Mouse (Mus musculus): ENCODE data around the gene Slc9a3r2. TPM values are rescaled to one million over a fixed set of nuclear protein-coding genes. Genes with fewer than 3 reads are reported as not detected.

Gene Slc9a3r2
- total RNA-seq, 2 experiments from 2014 or later = 27.8 to 52.9 TPM

DNA sequence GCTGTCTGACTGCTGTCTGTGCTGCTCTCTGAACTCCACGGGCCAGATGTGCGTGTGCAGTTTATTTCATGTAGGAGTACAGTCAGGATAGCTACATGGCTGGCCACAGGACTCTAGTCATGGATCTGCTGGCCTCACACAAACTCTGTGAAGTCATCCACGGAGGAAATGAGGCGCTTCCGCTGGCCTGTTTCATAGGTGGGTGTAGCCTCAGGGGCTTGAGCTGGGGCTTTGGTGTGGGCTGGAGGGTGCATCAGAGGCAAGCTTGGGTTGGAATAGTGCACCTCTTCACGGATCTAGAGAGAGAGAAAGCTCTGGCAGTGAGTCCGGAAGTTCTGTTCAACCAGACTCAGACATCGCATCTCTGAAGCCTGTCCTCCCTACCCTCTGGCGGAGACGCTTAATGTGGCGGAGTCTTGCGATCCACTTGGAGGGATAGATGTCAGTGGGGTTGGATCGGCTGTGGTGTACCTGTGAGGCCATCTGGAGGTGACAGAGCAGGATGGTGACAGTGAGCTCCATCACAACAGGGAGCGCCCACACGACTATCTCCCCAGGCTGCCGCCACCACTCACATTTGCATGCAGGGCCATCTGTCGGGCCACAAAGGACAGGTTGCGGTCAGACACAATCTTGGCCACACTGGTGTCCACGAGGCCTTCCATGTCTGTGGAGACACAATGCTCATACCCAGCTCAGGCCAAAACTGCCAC lies 53.5 kb downstream of the Slc9a3r2 start:
- no peak overlapping the region for H3K4me3 ChIP-seq
- H3K27ac ChIP-seq = no peak overlapping the region
- intact Hi-C loops (cut with DNase I) = no loop called here
- no peak for TF ChIP-seq CTCF (IDR thresholded peaks at IDR 0.05)
- DNase-seq = no peak

DNA sequence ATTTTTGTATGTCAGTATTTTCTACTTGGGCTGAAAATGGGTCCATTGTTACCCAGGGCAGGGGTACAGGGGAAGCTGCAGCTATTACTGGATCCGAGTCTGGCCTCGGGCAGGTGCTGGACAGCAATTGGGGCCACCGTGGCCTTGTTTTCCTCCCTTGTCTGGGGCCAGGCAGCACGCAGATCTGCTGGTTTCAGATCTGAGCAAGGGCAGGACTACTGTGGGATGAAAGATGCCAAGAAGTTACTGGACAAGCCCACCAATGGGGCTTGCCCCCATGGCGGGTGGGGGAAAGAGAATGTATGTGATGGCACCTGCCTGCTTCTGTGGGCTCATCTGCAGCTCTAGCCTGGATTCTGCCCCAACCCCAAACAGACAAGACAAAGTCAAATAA lies 54.1 kb downstream of the Slc9a3r2 start:
- no peak for TF ChIP-seq CTCF (IDR thresholded peaks at IDR 0.05)
- DNase-seq = no peak
- Histone ChIP-seq H3K27ac (no peak overlapping the region), H3K4me3 (no peak overlapping the region)
- intact Hi-C loops (cut with DNase I) = no loop called here

- intact Hi-C loops (cut with DNase I) = no loop called here
Measured at GRCm38 (mm10) chr17:24595126-24596072, 54.7 kb downstream of the Slc9a3r2 start.

GRCm38 (mm10) chr17:24593992-24594890 lies 55.9 kb downstream of the Slc9a3r2 start:
- Histone ChIP-seq H3K27ac (no peak overlapping the region), H3K4me3 (no peak overlapping the region)
- DNase-seq = no peak
- TF ChIP-seq CTCF (IDR thresholded peaks at IDR 0.05) = no peak
- intact Hi-C loops (cut with DNase I) = no loop called here

More at GRCm38 (mm10) chr17:24595126-24596072, 54.7 kb downstream of the Slc9a3r2 start:
- no peak for DNase-seq
- no peak overlapping the region for H3K27ac ChIP-seq
- no peak overlapping the region for H3K4me3 ChIP-seq
- TF ChIP-seq CTCF (IDR thresholded peaks at IDR 0.05) = peak; percentile 17; the same call in 1 of the 2 replicates

DNA sequence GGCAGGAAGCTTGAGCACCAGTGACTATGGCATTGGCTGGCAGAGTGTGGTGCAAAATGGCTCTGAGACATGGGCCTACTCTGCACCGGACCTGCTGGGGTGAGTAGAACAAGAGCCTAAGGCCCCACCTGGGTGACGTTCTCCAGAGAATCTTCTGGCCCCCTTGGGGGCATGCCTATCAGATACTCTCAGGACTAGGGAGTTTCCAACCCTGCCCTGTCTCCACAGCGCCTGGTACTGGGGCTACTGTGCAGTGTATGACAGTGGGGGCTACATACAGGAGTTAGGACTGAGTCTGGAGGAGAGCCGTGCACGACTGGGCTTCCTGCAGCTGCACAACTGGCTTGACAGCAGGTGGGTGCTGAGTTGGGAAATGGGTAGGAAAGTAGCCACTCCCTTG lies 56.9 kb downstream of the Slc9a3r2 start:
- TF ChIP-seq CTCF (IDR thresholded peaks at IDR 0.05) = no peak
- no peak overlapping the region for H3K27ac ChIP-seq
- intact Hi-C loops (cut with DNase I) = no loop called here
- DNase-seq = no peak
- H3K4me3 ChIP-seq = no peak overlapping the region

GRCm38 (mm10) chr17:24591695-24592094 lies 58.4 kb downstream of the Slc9a3r2 start:
- no peak overlapping the region for H3K4me3 ChIP-seq
- intact Hi-C loops (cut with DNase I) = no loop called here
- no peak for DNase-seq
- no peak for TF ChIP-seq CTCF (IDR thresholded peaks at IDR 0.05)
- no peak overlapping the region for H3K27ac ChIP-seq

DNA sequence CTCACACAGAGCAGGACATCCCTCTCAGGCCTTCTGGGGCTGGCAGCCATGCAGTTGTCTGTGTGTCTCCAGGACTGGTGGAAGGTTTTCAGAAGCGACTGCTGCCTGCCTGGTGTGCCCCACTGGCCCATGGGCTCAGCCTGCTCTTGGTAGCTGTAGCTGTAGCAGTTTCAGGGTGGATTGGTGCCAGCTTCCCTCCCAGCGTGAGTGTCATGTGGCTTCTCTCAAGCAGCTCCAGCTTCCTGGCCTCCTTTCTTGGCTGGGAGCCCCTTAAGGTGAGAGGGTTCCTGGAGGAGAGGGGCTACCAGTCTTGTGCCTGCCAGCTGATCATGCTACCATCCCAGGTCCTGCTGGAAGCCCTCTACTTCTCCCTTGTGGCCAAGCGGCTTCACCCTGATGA lies 59.2 kb downstream of the Slc9a3r2 start:
- intact Hi-C loops (cut with DNase I) = no loop called here
- no peak for TF ChIP-seq CTCF (IDR thresholded peaks at IDR 0.05)
- DNase-seq = peak; percentile 48
- Histone ChIP-seq H3K4me3 (no peak overlapping the region), H3K27ac (no peak overlapping the region)

Small RNAs within 50 kb of the gene (microRNA-seq; reads per million reads assigned to microRNA genes)
- gene Gm24589 = not detected

Other genes with a start within 250 kb of the Slc9a3r2 start
- 10 to 100 TPM; 51.9 TPM for gene Rnps1, start 235.8 kb downstream of the Slc9a3r2 start, total RNA-seq (2021)
- gene Eci1, start 223.7 kb downstream of the Slc9a3r2 start, total RNA-seq (2021) = 100 to 1,000 TPM; 112 to 209 TPM
- gene Dnase1l2, start 207.2 kb downstream of the Slc9a3r2 start, total RNA-seq (2021) = 1 to 10 TPM; 1.4 to 2.2 TPM
- gene E4f1, start 180.0 kb downstream of the Slc9a3r2 start, total RNA-seq (2021) = 10 to 100 TPM; 11.4 to 16.5 TPM
- 10 to 100 TPM; 50.8 to 56.3 TPM for gene Pgp, start 179.9 kb downstream of the Slc9a3r2 start, total RNA-seq (2021)
- gene Bricd5, start 176.4 kb downstream of the Slc9a3r2 start, total RNA-seq (2021) = not detected
- gene Mlst8, start 171.2 kb downstream of the Slc9a3r2 start, total RNA-seq (2021) = 10 to 100 TPM; 12.1 to 14.8 TPM
- under 1 TPM in 1 of 2 experiments, not detected in 1; 0.08 TPM for gene Caskin1, start 161.7 kb downstream of the Slc9a3r2 start, total RNA-seq (2021)
- gene Traf7, start 122.4 kb downstream of the Slc9a3r2 start, total RNA-seq (2021) = 10 to 100 TPM; 27.3 to 35.2 TPM
- gene Rab26, start 116.1 kb downstream of the Slc9a3r2 start, total RNA-seq (2021) = not detected
- gene Pkd1, start 100.5 kb downstream of the Slc9a3r2 start, total RNA-seq (2021) = 10 to 100 TPM; 18.3 to 25.0 TPM
- 10 to 100 TPM; 84.9 to 90.4 TPM for gene Tsc2, start 17.7 kb downstream of the Slc9a3r2 start, total RNA-seq (2021)
- gene Nthl1, start 17.6 kb downstream of the Slc9a3r2 start, total RNA-seq (2021) = 1 to 10 TPM; 2.6 to 3.4 TPM
- gene Npw, start 8.1 kb upstream of the Slc9a3r2 start, total RNA-seq (2021) = not detected
- 10 to 100 TPM; 22.1 to 24.5 TPM for gene Zfp598, start 19.4 kb upstream of the Slc9a3r2 start, total RNA-seq (2021)
- not detected for gene Syngr3, start 39.6 kb upstream of the Slc9a3r2 start, total RNA-seq (2021)
- gene Gfer, start 45.8 kb upstream of the Slc9a3r2 start, total RNA-seq (2021) = 10 to 100 TPM; 32.8 to 37.5 TPM
- gene Noxo1, start 45.9 kb upstream of the Slc9a3r2 start, total RNA-seq (2021) = under 1 TPM; 0.56 to 0.74 TPM
- 10 to 100 TPM; 15.5 to 16.7 TPM for gene Tbl3, start 57.3 kb upstream of the Slc9a3r2 start, total RNA-seq (2021)
- not detected for gene Rnf151, start 67.7 kb upstream of the Slc9a3r2 start, total RNA-seq (2021)
- gene Rps2, start 67.8 kb upstream of the Slc9a3r2 start, total RNA-seq (2021) = 100 to 1,000 TPM; 508 to 641 TPM
- gene Ndufb10, start 74.2 kb upstream of the Slc9a3r2 start, total RNA-seq (2021) = 100 to 1,000 TPM; 367 to 608 TPM
- gene Rpl3l, start 77.5 kb upstream of the Slc9a3r2 start, total RNA-seq (2021) = 100 to 1,000 TPM; 753 to 889 TPM
- 100 to 1,000 TPM; 165 to 220 TPM for gene Msrb1, start 86.3 kb upstream of the Slc9a3r2 start, total RNA-seq (2021)
- gene Hs3st6, start 102.7 kb upstream of the Slc9a3r2 start, total RNA-seq (2021) = not detected
- not detected for gene Meiob, start 154.0 kb upstream of the Slc9a3r2 start, total RNA-seq (2021)
- 10 to 100 TPM; 75.8 to 90.9 TPM for gene Hagh, start 189.8 kb upstream of the Slc9a3r2 start, total RNA-seq (2021)
- gene Fahd1, start 200.0 kb upstream of the Slc9a3r2 start, total RNA-seq (2021) = 10 to 100 TPM; 34.6 to 50.6 TPM
- 1 to 10 TPM; 3.4 to 4.0 TPM for gene Igfals, start 215.7 kb upstream of the Slc9a3r2 start, total RNA-seq (2021)
- 10 to 100 TPM; 10.5 to 11.3 TPM for gene Nubp2, start 236.0 kb upstream of the Slc9a3r2 start, total RNA-seq (2021)
- gene Spsb3, start 236.3 kb upstream of the Slc9a3r2 start, total RNA-seq (2021) = 10 to 100 TPM; 30.4 to 37.7 TPM
- gene Eme2, start 244.8 kb upstream of the Slc9a3r2 start, total RNA-seq (2021) = 10 to 100 TPM in 1 of 2 experiments, 1 to 10 TPM in 1; 9.3 to 10.9 TPM
- 10 to 100 TPM; 75.8 to 95.7 TPM for gene Mrps34, start 244.8 kb upstream of the Slc9a3r2 start, total RNA-seq (2021)
- 10 to 100 TPM; 10.2 to 13.1 TPM for gene Nme3, start 246.2 kb upstream of the Slc9a3r2 start, total RNA-seq (2021)